8 mouse cellular contexts compared by ENCODE assay signal in genomic region chr8:128357540-128358405, GRCm38 (mm10). TPM values are rescaled to one million over a fixed set of nuclear protein-coding genes. Genes with fewer than 3 reads are reported as not detected.
DNase-seq lines count a peak whose midpoint lies in the region; ATAC-seq and TF ChIP-seq lines count a peak whose summit lies in the region.

No protein-coding gene starts in this region.

- no peaks in the 10 kb centered on the region for H3K9me3 ChIP-seq in hindbrain, embryonic 10.5 days
- no peaks in the 10 kb centered on the region for H3K9me3 ChIP-seq in lung, postnatal 0 days (ENCODE audit: low read length)

- H3K36me3 ChIP-seq in hindbrain, embryonic 10.5 days = no peaks in the 10 kb centered on the region
- no peaks in the 10 kb centered on the region for H3K36me3 ChIP-seq in lung, postnatal 0 days (ENCODE audit: insufficient read depth, low read length)

- peak overlapping the region; percentile 87 for H3K27ac ChIP-seq in hindbrain, embryonic 10.5 days
- H3K27ac ChIP-seq in lung, postnatal 0 days (ENCODE audit: low read length) = peak overlapping the region; percentile 88

- WGBS in hindbrain, embryonic 10.5 days = 1% methylated on average over 29 of the region's 29 CpGs
- WGBS in lung, postnatal 0 days = under 1% methylated on average over 29 of the region's 29 CpGs

- TF ChIP-seq EP300 in lung, postnatal 0 days (IDR thresholded peaks at IDR 0.05) = no peak

- H3K27me3 ChIP-seq in hindbrain, embryonic 10.5 days (ENCODE audit: insufficient read depth, poor library complexity, severe bottlenecking) = peaks cover 45% of the 10 kb centered on the region
- no peaks in the 10 kb centered on the region for H3K27me3 ChIP-seq in lung, postnatal 0 days (replicated peaks; ENCODE audit: insufficient read depth, low read length)

- ATAC-seq in lung, postnatal 0 days = peak; percentile 21; the same call in 1 of the 2 replicates

- peak overlapping the region; percentile 79 for H3K9ac ChIP-seq in lung, postnatal 0 days (replicated peaks; ENCODE audit: low read depth)

- DNase-seq in ES-CJ7 (ENCODE audit: low read depth, low spot score) = peak; percentile 47
- peak; percentile 13 to 31 for DNase-seq in cerebellum, adult 18-20 months
- peak; percentile 63 for DNase-seq in forelimb bud, embryonic 11.5 days (ENCODE audit: low read depth, low spot score)
- DNase-seq in hindbrain, embryonic 10.5 days (ENCODE audit: low spot score) = peak; percentile 74
- DNase-seq in layer of hippocampus, postnatal 10 days (ENCODE audit: low spot score in 2 of 2) = peak; percentile 78 to 85
- DNase-seq in lung, postnatal 0 days (ENCODE audit: low spot score) = peak; percentile 78
- peak; percentile 59 for DNase-seq in ovary, postnatal 14 days (ENCODE audit: low spot score)
- DNase-seq in thymus, postnatal 36 days = peak; percentile 71 to 73

- H3K4me2 ChIP-seq in lung, postnatal 0 days (replicated peaks; ENCODE audit: low read depth, low read length) = peak overlapping the region; percentile 86

- peak overlapping the region; percentile 78 for H3K4me3 ChIP-seq in hindbrain, embryonic 10.5 days
- H3K4me3 ChIP-seq in lung, postnatal 0 days (ENCODE audit: low read depth, low read length) = peak overlapping the region; percentile 82

- peak; percentile 81 for TF ChIP-seq CTCF in lung, postnatal 0 days (IDR thresholded peaks at IDR 0.05)

- H3K4me1 ChIP-seq in hindbrain, embryonic 10.5 days (replicated peaks) = peaks cover 59% of the 10 kb centered on the region
- no peaks in the 10 kb centered on the region; the same call in 1 of the 2 replicates for H3K4me1 ChIP-seq in lung, postnatal 0 days (ENCODE audit: insufficient read depth, low read depth, low read length)

RNA-seq across cellular contexts. Expression of gene Nrp1, which starts 0.6 kb away (rescaled TPM):
- polyA plus RNA-seq in hindbrain, embryonic 10.5 days (2016; fragmentation: Nextera tagmentation; extraction: Ambion mirVana) = 34.8 and 39.2 TPM in 2 replicates
- 100 to 1,000 TPM; 157 to 165 TPM for total RNA-seq in layer of hippocampus, postnatal 10 days (2021)
- 158 and 187 TPM in 2 replicates for polyA plus RNA-seq in lung, postnatal 0 days (2015; fragmentation: Nextera tagmentation; extraction: Ambion mirVana)

Comparison
In these comparisons a context has a peak if more than half of its experiments do, and no peak if none do; other contexts are left out.
1. Peak in every context shown above with its lines: DNase-seq, ATAC-seq, H3K4me3 ChIP-seq and H3K27ac ChIP-seq.
2. DNase-seq: peak in every context shown above with its lines; median percentile 82 in layer of hippocampus, postnatal 10 days; 78 in lung, postnatal 0 days; 74 in hindbrain, embryonic 10.5 days; 72 in thymus, postnatal 36 days; 63 in forelimb bud, embryonic 11.5 days; 59 in ovary, postnatal 14 days; 47 in ES-CJ7; 22 in cerebellum, adult 18-20 months.